Mouse (Mus musculus): ENCODE measurements around the gene Tnk2. TPM values are rescaled to one million over a fixed set of nuclear protein-coding genes. Genes with fewer than 3 reads are reported as not detected.

Gene Tnk2
- total and polyA plus RNA-seq, 2 experiments, result 1.9 to 35.7 TPM

DNA sequence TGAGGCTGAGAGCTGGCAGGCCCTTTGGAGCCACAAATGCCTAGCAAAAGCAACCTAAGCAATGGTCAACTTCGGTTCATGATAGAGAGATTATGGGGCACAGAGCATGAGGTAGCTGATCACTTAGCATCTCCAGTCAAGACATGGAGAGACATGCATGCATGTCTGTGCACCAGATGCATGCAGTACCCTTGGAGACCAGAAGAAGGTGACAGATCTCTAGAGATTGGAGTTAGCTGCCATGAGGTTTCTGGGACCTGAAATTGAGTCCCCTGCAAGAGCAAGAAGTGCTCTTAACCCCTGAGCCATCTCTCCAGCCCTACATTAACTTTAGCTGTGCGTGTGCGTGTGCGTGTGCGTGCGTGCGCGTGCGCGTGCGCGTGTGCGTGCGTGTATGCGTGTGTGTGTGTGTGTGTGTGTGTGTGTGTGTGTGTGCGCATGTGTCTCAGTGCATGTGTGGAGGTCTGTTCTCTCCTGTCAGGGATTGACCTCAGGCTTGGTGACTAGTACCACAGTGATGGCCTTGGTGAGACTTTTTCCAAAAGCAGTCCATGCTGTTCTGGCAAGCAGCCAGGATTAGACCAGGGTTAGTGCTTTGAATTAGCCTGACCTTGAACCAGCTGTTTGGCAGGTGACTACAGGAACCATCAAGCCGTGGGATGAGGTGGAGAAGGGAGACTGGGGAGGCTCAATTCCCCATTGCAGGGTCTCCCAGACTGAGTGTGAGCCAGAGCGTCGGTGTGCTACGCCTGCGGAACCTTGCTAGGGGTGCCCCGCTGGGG is 54.2 kb downstream of the Tnk2 start:
- TF ChIP-seq POLR2A (IDR thresholded peaks at IDR 0.05; ENCODE audit: extremely low read depth, insufficient read depth, low read length) (no peak), CTCF (IDR thresholded peaks at IDR 0.05; ENCODE audit: low read depth, low read length) (0 out of 2 replicates have a peak, but pooled peaks have one; percentile 4)
- Histone ChIP-seq H3K27me3 (ENCODE audit: control insufficient read depth, insufficient read depth, low read length) (no peaks in the 10 kb centered on the region), H3K9ac (ENCODE audit: low read depth, low read length) (no peak overlapping the region), H3K4me1 (ENCODE audit: control insufficient read depth, insufficient read depth, low read length) (peaks cover 12% of the 10 kb centered on the region), H3K4me3 (ENCODE audit: insufficient read depth, low read depth, low read length) (no peak overlapping the region), H3K36me3 (ENCODE audit: control insufficient read depth, insufficient read depth, low read length) (no peaks in the 10 kb centered on the region), H3K79me2 (ENCODE audit: control insufficient read depth, insufficient read depth, low read length) (no peaks in the 10 kb centered on the region), H3K27ac (replicated peaks; ENCODE audit: insufficient read depth, low read depth, low read length) (no peak overlapping the region)
- peak; percentile 65 for DNase-seq (ENCODE audit: extremely low read depth, low read depth, low spot score)
- WGBS, result 93% methylated on average over 22 of the region's 22 CpGs

DNA sequence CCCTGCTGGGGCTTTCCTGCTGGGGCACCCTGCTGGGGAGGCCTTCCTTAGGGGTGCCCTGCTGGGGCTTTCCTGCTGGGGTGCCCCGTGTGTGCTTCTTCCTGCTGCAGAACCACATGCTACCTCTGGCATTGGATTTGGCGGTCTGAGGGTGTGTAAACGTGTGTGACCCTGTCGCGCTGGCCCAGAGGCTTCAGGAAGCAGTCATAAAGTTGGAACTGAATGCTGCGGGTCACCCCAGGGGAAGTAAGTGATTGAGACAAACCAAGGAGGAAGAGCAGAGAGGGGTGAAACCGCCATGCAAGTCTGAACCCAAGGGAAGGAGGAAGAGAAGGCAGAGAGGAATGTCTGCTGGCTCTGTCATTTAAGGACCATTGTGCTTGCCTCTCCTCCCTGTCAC is 54.9 kb downstream of the Tnk2 start:
- WGBS, result 39% methylated on average over 7 of the region's 7 CpGs
- H3K4me1 ChIP-seq (ENCODE audit: control insufficient read depth, insufficient read depth, low read length), result peaks cover 15% of the 10 kb centered on the region
- H3K79me2 ChIP-seq (ENCODE audit: control insufficient read depth, insufficient read depth, low read length), result no peaks in the 10 kb centered on the region
- DNase-seq (ENCODE audit: extremely low read depth, low read depth, low spot score), result no peak
- no peak overlapping the region; the same call in 1 of the 2 replicates for H3K27ac ChIP-seq (replicated peaks; ENCODE audit: insufficient read depth, low read depth, low read length)
- no peaks in the 10 kb centered on the region for H3K27me3 ChIP-seq (ENCODE audit: control insufficient read depth, insufficient read depth, low read length)
- no peak overlapping the region for H3K4me3 ChIP-seq (ENCODE audit: insufficient read depth, low read depth, low read length)
- no peak for TF ChIP-seq POLR2A (IDR thresholded peaks at IDR 0.05; ENCODE audit: extremely low read depth, insufficient read depth, low read length)
- TF ChIP-seq CTCF (IDR thresholded peaks at IDR 0.05; ENCODE audit: low read depth, low read length), result no peak
- H3K9ac ChIP-seq (ENCODE audit: low read depth, low read length), result no peak overlapping the region
- H3K36me3 ChIP-seq (ENCODE audit: control insufficient read depth, insufficient read depth, low read length), result no peaks in the 10 kb centered on the region

DNA sequence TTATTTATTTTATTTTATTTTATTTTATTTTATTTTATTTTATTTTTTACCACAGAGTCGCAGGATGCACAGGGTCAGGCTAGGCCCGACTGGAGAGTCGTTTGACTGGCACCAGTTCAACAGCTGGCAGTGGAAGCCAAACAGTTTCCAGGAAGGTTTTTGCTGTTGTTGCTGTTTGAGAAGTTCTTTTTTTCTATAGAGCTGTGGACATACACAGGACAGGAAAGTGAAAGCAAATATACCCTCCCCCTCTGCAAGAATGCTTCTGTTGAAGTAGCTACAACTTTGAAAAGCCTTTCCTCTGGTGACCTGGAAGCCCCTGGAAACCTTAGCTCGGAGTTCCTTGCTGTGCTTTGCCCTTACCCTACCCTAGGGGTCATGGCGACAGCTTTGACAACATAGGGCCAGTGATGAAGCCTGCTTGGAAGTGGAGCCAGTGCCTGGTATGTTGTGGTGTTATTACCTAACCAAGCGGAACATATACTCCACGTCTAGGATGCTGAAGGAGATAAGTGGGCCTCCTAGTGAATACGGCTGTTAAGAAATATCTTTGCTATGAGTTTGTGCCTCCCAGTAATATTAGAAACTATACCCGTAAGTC is 59.7 kb downstream of the Tnk2 start:
- 37% methylated on average over 9 of the region's 9 CpGs for whole genome bisulfite sequencing
- peak; percentile 31 for DNase-seq (ENCODE audit: extremely low read depth, low read depth, low spot score)
- peak overlapping the region; percentile 65 for H3K27ac ChIP-seq (replicated peaks; ENCODE audit: insufficient read depth, low read depth, low read length)

DNA sequence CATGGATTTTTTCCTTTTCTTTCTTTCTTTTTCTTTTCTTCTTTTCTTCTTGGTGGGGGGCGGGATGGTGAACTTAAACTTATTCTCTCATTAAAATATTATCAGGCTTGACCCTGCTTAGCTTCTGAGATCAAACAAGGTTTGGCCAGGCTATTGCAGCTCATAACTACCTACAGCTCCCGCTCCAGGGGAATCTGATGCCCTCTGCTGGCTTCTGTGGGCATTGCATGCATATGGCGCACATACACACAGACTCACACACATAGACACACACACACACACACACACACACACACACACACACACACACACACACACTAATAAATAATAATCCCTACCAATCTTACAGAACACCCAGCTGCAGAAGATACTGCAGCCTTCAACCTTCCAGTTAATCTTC is 61.9 kb downstream of the Tnk2 start:
- Histone ChIP-seq H3K36me3 (ENCODE audit: control insufficient read depth, insufficient read depth, low read length) (no peaks in the 10 kb centered on the region), H3K27me3 (ENCODE audit: control insufficient read depth, insufficient read depth, low read length) (no peaks in the 10 kb centered on the region), H3K9ac (ENCODE audit: low read depth, low read length) (no peak overlapping the region), H3K27ac (replicated peaks; ENCODE audit: insufficient read depth, low read depth, low read length) (no peak overlapping the region), H3K4me3 (ENCODE audit: insufficient read depth, low read depth, low read length) (no peak overlapping the region), H3K4me1 (ENCODE audit: control insufficient read depth, insufficient read depth, low read length) (peaks cover 4% of the 10 kb centered on the region; the same call in 1 of the 2 replicates), H3K79me2 (ENCODE audit: control insufficient read depth, insufficient read depth, low read length) (no peaks in the 10 kb centered on the region)
- TF ChIP-seq CTCF (IDR thresholded peaks at IDR 0.05; ENCODE audit: low read depth, low read length) (peak; percentile 35; the same call in 1 of the 2 replicates), POLR2A (IDR thresholded peaks at IDR 0.05; ENCODE audit: extremely low read depth, insufficient read depth, low read length) (no peak)
- DNase-seq (ENCODE audit: extremely low read depth, low read depth, low spot score), result no peak
- WGBS, result 99% methylated on average over 3 of the region's 3 CpGs

More for the DNA sequence above, 59.7 kb downstream of the Tnk2 start:
- H3K79me2 ChIP-seq (ENCODE audit: control insufficient read depth, insufficient read depth, low read length), result no peaks in the 10 kb centered on the region
- H3K27me3 ChIP-seq (ENCODE audit: control insufficient read depth, insufficient read depth, low read length), result no peaks in the 10 kb centered on the region
- H3K4me3 ChIP-seq (ENCODE audit: insufficient read depth, low read depth, low read length), result no peak overlapping the region
- TF ChIP-seq POLR2A (IDR thresholded peaks at IDR 0.05; ENCODE audit: extremely low read depth, insufficient read depth, low read length), result no peak
- no peak for TF ChIP-seq CTCF (IDR thresholded peaks at IDR 0.05; ENCODE audit: low read depth, low read length)
- no peaks in the 10 kb centered on the region for H3K36me3 ChIP-seq (ENCODE audit: control insufficient read depth, insufficient read depth, low read length)
- H3K4me1 ChIP-seq (ENCODE audit: control insufficient read depth, insufficient read depth, low read length), result peaks cover 7% of the 10 kb centered on the region
- no peak overlapping the region for H3K9ac ChIP-seq (ENCODE audit: low read depth, low read length)

DNA sequence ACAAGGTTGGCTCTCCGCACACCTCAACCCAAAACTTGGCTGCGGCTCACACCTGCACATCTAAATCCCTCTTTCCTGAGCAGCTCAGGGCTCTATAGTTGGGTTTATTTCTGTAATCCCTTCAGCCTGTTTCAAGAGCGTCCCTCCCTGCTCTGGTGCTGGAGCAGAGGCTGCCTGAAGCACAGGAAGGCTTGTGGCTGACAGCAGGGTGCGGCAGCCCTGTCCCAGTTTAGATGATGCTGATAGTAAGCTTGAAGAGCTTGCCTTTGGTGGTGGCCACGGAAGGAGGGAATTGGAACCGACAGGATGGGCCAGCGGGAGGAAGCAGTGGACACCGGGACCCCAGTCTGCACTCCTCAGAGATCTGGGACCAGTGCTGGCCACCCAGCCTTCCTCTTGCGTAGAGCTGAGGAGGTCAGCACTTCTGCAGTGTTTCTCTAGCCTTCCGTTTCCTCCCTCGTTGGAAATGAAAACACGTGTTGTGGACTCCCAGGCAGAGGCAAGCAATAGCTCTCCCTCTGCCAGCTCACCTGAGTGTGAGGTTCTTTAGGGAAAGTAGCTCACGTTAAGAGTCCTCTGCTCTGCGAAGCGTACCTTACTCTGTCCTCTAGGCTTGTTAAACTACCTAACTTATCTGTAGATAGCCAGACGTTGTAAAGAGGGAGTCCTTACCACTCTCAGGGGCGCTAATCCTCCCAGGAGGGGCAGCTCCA is 63.6 kb downstream of the Tnk2 start:
- Histone ChIP-seq H3K9ac (ENCODE audit: low read depth, low read length) (no peak overlapping the region), H3K27me3 (ENCODE audit: control insufficient read depth, insufficient read depth, low read length) (no peaks in the 10 kb centered on the region), H3K4me1 (ENCODE audit: control insufficient read depth, insufficient read depth, low read length) (peaks cover 4% of the 10 kb centered on the region; the same call in 1 of the 2 replicates), H3K4me3 (ENCODE audit: insufficient read depth, low read depth, low read length) (no peak overlapping the region), H3K36me3 (ENCODE audit: control insufficient read depth, insufficient read depth, low read length) (no peaks in the 10 kb centered on the region), H3K79me2 (ENCODE audit: control insufficient read depth, insufficient read depth, low read length) (no peaks in the 10 kb centered on the region), H3K27ac (replicated peaks; ENCODE audit: insufficient read depth, low read depth, low read length) (no peak overlapping the region)
- WGBS, result 70% methylated on average over 17 of the region's 17 CpGs
- DNase-seq (ENCODE audit: extremely low read depth, low read depth, low spot score), result no peak
- TF ChIP-seq CTCF (IDR thresholded peaks at IDR 0.05; ENCODE audit: low read depth, low read length) (no peak), POLR2A (IDR thresholded peaks at IDR 0.05; ENCODE audit: extremely low read depth, insufficient read depth, low read length) (no peak)

Data from liver, adult 2 months (tissue).